Mouse (Mus musculus): ENCODE data around the gene Tnr. TPM values are rescaled to one million over a fixed set of nuclear protein-coding genes. Genes with fewer than 3 reads are reported as not detected.

Gene Tnr
- total and polyA plus RNA-seq, 3 experiments: not detected

- DNase-seq (ENCODE audit: extremely low read depth): no peak
- peaks cover 57% of the 10 kb centered on the region for H3K27me3 ChIP-seq (replicated peaks)
- dilution Hi-C loops (cut with MboI; ENCODE audit: extremely low pct_ligation_motif_present, extremely low pct_unique_long_range_greater_than_20kb, low sequenced_read_pairs): no loop called here
- no peaks in the 10 kb centered on the region for H3K79me2 ChIP-seq (replicated peaks; ENCODE audit: control insufficient read depth, extremely low read depth, insufficient read depth, poor library complexity, severe bottlenecking)
- H3K9me3 ChIP-seq (replicated peaks; ENCODE audit: low read length): no peaks in the 10 kb centered on the region
- no peaks in the 10 kb centered on the region for H3K4me1 ChIP-seq (ENCODE audit: control insufficient read depth in 1 of 2, insufficient read depth in 2 of 2)
- TF ChIP-seq ZKSCAN1 (IDR thresholded peaks at IDR 0.05; ENCODE audit: borderline replicate concordance, low read depth, low read length): no peak
- no peak for TF ChIP-seq ZMIZ1 (IDR thresholded peaks at IDR 0.05; ENCODE audit: low read depth, low read length)
- no peak for TF ChIP-seq JUND (conservative IDR thresholded peaks at IDR 0.05; ENCODE audit: low read depth, low read length)
- no peak for TF ChIP-seq HCFC1 (IDR thresholded peaks at IDR 0.05; ENCODE audit: low read depth, low read length)
- no peak for TF ChIP-seq NRF1 (IDR thresholded peaks at IDR 0.05; ENCODE audit: low read depth, low read length)
- no peak for TF ChIP-seq MAFK (IDR thresholded peaks at IDR 0.05; ENCODE audit: insufficient replicate concordance, low read length)
- no peak for TF ChIP-seq EP300 (IDR thresholded peaks at IDR 0.05; ENCODE audit: low read length)
- no peak for TF ChIP-seq NELFE (IDR thresholded peaks at IDR 0.05; ENCODE audit: low read depth, low read length)
- no peak for TF ChIP-seq ZC3H11A (IDR thresholded peaks at IDR 0.05; ENCODE audit: low read depth, low read length)
- no peak for TF ChIP-seq ETS1 (conservative IDR thresholded peaks at IDR 0.05; ENCODE audit: low read depth, low read length)
- no peak for TF ChIP-seq USF2 (conservative IDR thresholded peaks at IDR 0.05; ENCODE audit: low read depth, low read length)
- TF ChIP-seq PAX5 (IDR thresholded peaks at IDR 0.05; ENCODE audit: low read length): no peak
- TF ChIP-seq KAT2A (IDR thresholded peaks at IDR 0.05; ENCODE audit: insufficient replicate concordance, low read length): no peak
- TF ChIP-seq ELF1 (IDR thresholded peaks at IDR 0.05; ENCODE audit: low read depth, low read length): no peak
- TF ChIP-seq E2F4 (IDR thresholded peaks at IDR 0.05; ENCODE audit: insufficient replicate concordance, low read depth, low read length): no peak
- no peak for TF ChIP-seq POLR2AphosphoS2 (IDR thresholded peaks at IDR 0.05; ENCODE audit: low read depth, low read length)
- TF ChIP-seq UBTF (IDR thresholded peaks at IDR 0.05; ENCODE audit: low read depth, low read length): no peak
- no peak for TF ChIP-seq RCOR1 (conservative IDR thresholded peaks at IDR 0.05; ENCODE audit: low read depth, low read length)
- in situ Hi-C loops (cut with MboI; ENCODE audit: low pct_ligation_motif_present, low pct_unique_long_range_greater_than_20kb, low sequenced_read_pairs): no loop called here
- no peaks in the 10 kb centered on the region for H3K36me3 ChIP-seq (replicated peaks in 1 of 2; ENCODE audit: control insufficient read depth in 1 of 2, insufficient read depth in 1 of 2, low read length in 1 of 2)
- H3K4me2 ChIP-seq (ENCODE audit: insufficient read depth, low read depth, poor library complexity, severe bottlenecking): no peak overlapping the region
- no peak overlapping the region for H3K27ac ChIP-seq (ENCODE audit: insufficient read depth, low read depth)
- no peak overlapping the region for H3K9ac ChIP-seq (ENCODE audit: insufficient read depth, low read depth)
- H3K4me3 ChIP-seq (replicated peaks in 1 of 3; ENCODE audit: low read depth in 2 of 3, low read length in 2 of 3, poor library complexity in 1 of 3): no peak overlapping the region
These were observed 220.2 kb downstream of the Tnr start for GRCm38 (mm10) chr1:159743744-159744253.

DNA sequence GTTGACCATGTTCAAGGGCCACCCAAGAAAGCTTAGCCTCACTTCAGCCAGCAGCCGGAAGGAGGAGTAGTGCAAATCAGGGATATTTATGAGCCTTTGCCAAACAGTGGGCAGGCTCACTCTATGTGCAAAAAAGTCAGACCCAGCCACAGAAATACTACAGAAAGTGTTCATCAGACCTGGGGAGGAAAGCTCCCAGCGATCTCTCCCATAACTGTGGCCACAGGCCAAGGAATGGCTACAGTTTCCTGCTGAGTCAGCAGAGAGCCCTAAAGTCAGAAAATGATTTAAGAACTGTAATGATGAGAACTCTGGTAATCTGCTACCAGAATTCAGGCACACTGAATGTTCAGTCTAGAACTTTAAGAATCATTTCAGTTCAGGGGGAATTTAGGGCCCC, 221.7 kb downstream of the Tnr start:
- no peak for DNase-seq (ENCODE audit: extremely low read depth)
- Histone ChIP-seq H3K4me1 (ENCODE audit: control insufficient read depth in 1 of 2, insufficient read depth in 2 of 2) (no peaks in the 10 kb centered on the region), H3K9me3 (replicated peaks; ENCODE audit: low read length) (no peaks in the 10 kb centered on the region), H3K4me2 (ENCODE audit: insufficient read depth, low read depth, poor library complexity, severe bottlenecking) (no peak overlapping the region), H3K4me3 (replicated peaks in 1 of 3; ENCODE audit: low read depth in 2 of 3, low read length in 2 of 3, poor library complexity in 1 of 3) (no peak overlapping the region), H3K79me2 (replicated peaks; ENCODE audit: control insufficient read depth, extremely low read depth, insufficient read depth, poor library complexity, severe bottlenecking) (no peaks in the 10 kb centered on the region), H3K9ac (ENCODE audit: insufficient read depth, low read depth) (no peak overlapping the region), H3K27ac (ENCODE audit: insufficient read depth, low read depth) (no peak overlapping the region), H3K36me3 (replicated peaks in 1 of 2; ENCODE audit: control insufficient read depth in 1 of 2, insufficient read depth in 1 of 2, low read length in 1 of 2) (no peaks in the 10 kb centered on the region), H3K27me3 (replicated peaks) (peaks cover 59% of the 10 kb centered on the region)
- in situ Hi-C loops (cut with MboI; ENCODE audit: low pct_ligation_motif_present, low pct_unique_long_range_greater_than_20kb, low sequenced_read_pairs): no loop called here
- no peak for TF ChIP-seq USF2 (conservative IDR thresholded peaks at IDR 0.05; ENCODE audit: low read depth, low read length)
- TF ChIP-seq POLR2A (IDR thresholded peaks at IDR 0.05; ENCODE audit: low read depth, low read length): no peak
- TF ChIP-seq ELF1 (IDR thresholded peaks at IDR 0.05; ENCODE audit: low read depth, low read length): no peak
- TF ChIP-seq USF1 (IDR thresholded peaks at IDR 0.05; ENCODE audit: low read depth, low read length): no peak
- no peak for TF ChIP-seq NRF1 (IDR thresholded peaks at IDR 0.05; ENCODE audit: low read depth, low read length)
- TF ChIP-seq EP300 (IDR thresholded peaks at IDR 0.05; ENCODE audit: low read length): no peak
- no peak for TF ChIP-seq PAX5 (IDR thresholded peaks at IDR 0.05; ENCODE audit: low read length)
- peak; percentile 84 for TF ChIP-seq MAFK (IDR thresholded peaks at IDR 0.05; ENCODE audit: insufficient replicate concordance, low read length)
- no peak for TF ChIP-seq MYC (IDR thresholded peaks at IDR 0.05; ENCODE audit: low read depth, low read length)
- dilution Hi-C loops (cut with MboI; ENCODE audit: extremely low pct_ligation_motif_present, extremely low pct_unique_long_range_greater_than_20kb, low sequenced_read_pairs): no loop called here

Measured in CH12.LX (cell line).